Mouse (Mus musculus): Measurements from ENCODE around the gene Cd3eap.

Gene Cd3eap

DNA sequence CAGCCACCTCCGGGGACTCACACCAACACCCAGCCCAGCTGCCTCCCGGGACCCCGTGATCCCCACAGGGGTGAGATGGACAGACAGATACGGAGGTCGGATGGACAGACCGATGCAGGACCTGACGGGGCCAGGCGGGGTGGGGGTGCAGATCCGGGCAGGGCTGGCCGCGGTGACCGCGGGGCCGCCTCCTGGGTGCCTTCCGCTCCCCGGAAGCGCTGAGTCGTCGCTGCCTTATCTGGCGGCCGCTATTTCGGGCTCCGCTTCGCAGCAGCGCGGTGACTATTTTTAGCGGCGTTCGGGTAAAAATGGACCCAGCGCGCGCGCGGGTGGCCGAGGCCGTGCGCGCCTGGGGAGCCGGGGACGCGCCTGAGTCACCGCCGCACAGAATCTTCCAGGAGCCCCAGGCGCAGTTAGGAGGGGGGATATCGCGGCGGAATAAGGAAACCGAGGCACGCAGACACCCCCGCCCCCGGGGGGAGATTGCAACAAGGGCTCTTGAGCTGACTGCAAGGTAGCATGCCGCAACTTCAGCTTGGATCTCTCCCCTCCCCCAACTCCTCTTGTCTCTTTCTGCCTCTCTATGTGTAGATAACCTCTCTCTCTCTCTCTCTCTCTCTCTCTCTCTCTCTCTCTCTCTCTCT lies 26.5 kb downstream of the Cd3eap start:
- peak; percentile 19 to 31 for DNase-seq (ENCODE audit: low spot score in 2 of 2)

DNA sequence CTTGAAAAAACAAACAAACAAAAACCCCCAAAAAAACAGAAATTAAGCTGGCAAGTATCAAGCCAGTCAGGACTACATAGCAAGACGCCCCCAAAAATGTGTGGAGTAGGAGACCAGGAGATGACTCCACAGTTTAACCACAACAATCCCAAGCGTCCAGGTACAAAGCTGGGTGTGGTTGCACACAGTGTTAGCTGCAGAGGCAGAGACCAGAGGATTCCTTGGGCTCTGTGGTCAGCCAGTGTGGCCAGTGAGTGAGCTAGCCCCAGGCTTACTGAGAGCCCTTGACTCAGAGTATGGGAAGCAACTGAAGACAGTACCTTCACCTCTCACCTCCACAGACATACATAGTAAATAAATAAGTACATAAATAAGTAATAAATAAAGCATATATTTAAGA lies 27.4 kb downstream of the Cd3eap start:
- DNase-seq (ENCODE audit: low spot score in 2 of 2) = no peak

DNA sequence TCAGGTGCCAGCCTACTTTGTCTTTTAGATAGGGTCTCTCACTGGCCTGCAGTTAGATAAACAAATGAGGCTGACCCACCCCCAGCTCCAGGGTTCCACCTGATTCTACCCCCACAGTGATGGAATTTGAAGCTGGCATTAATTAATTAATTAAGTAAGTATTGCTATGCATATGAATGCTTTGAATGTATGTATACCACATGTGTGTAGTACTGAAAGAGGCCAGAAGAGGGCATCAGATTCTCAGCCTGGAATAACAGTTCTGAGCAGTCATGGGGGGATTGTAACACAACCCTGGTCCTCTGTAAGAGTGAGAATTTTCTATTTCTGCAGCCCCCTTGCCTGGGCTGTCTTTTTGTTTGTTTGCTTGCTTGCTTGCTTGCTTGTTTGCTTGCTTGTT lies 30.9 kb downstream of the Cd3eap start:
- DNase-seq (ENCODE audit: low spot score in 2 of 2) = no peak

DNA sequence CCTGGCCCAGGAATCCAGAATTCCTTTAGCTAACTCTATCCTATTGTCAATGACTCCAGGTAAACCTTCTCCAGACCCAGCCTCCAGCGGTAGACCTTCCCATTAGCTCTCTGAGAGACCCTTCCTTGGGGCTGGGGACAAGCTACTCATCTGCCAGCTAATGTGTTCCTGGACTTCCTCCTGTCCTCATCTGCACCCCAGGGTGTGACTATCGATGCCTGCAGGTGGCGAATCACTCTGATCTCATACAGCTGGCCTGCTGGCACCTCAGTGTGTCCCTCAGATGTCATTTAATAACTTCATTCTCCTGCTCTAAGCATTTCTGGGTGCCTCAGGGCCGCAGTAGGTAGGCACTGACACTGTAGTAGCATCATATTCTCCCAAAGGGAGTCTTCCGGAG lies 31.5 kb downstream of the Cd3eap start:
- no peak for DNase-seq (ENCODE audit: low spot score in 2 of 2)

DNA sequence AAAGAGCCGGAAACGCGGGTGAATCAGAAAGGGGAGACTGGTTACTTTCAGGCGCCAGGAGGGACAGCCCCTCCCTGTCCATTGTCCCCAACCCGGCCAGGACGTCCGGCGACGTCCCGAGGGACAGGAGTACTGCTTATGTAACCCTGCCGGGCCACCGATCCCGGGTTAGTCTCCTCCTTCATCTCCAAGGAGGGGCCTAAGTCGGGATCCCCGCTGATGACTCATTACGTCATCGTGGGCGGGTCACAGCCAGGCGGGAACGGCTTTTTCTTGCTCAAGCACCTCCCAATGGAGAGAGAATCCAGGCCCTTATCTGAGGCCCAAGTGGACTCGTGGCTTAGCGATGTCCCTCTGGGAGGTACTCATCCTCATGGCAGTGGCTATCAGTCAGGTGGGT lies 32.2 kb downstream of the Cd3eap start:
- DNase-seq (ENCODE audit: low spot score in 2 of 2) = no peak

DNA sequence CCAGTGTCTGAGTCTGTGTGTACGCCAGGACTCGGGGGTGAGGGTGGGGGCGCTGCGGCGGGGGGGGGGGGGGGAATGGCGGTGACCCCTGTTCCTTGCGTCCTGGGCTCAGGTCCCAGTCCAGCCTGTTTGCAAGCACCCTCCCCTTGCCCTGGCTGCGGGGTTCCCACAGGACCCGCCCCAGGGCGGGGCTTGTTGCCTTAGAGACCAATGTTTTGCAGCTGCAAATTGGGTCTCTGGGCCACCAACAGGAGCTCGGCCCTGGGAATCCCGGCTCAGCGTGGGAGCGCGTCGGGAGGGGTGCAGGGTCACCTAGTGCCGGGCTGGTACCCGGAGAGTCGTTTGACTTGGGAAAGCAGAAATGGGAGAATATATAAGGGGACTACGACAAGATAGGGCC lies 32.9 kb downstream of the Cd3eap start:
- DNase-seq (ENCODE audit: low spot score in 2 of 2) = peak in 1 of 2 experiments; percentile 42

DNA sequence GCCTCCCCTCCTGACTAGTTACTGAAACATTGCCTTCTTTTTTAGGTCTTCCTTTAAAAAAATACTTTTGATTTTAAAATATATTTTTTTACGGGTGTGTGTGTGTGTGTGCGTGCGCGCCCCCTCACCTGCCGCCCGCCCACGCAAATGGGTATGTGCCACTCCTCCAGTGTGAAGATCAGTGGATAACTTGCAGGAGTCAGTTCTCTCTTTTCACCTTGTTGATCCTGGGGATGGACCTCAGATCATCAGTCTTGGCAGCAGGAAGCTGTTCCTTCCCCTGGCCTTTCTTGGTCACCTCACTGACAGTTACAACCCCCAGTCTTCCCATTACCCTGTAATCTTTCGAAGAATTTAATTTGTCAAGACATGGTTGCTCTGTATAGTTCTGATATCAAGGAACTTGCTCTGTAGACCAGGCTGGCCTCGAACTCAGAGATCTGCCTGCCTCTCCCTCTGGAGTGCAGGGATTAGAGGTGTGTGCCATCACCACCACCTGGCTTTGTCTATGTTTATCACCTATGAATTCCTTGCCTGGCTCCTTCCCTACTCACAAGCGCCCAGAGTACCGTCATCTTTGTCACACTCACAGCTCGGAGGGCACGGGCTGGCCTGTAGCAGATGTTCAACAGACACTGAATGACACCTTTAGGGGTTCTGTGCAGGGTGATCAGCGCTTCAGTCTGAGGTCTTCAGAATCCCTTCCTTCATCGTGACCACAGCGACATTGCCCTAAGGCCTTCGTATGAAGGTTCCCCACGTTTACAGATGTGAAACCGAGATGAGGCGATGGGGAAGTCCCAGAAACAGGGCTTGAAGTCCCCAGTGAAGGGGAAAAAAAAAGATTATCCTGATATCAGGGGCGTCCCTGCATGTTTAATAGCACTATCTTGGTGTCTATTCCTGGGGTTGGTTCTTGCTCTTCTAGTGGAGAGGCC lies 33.8 kb downstream of the Cd3eap start:
- DNase-seq (ENCODE audit: low spot score in 2 of 2) = no peak

DNA sequence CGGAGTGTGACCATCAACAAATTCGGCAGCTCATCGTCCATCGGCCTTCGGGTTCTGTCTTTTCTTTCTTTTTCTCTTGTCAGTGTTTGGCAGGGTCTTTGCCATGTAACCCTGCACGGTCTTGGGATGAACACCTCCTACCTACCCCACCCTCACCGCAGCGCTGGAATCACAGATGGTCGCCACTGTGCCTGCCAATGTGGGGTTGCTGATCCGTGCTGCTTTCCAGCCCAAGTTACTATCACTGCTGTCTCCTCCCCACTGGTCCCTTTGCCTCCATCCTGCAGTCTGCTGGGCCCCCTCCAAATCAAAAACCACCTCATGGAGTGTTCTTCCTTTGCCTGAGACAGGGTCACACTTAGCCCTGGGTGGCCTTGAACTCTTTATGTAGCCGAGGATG lies 35.1 kb downstream of the Cd3eap start:
- DNase-seq (ENCODE audit: low spot score in 2 of 2) = no peak

DNA sequence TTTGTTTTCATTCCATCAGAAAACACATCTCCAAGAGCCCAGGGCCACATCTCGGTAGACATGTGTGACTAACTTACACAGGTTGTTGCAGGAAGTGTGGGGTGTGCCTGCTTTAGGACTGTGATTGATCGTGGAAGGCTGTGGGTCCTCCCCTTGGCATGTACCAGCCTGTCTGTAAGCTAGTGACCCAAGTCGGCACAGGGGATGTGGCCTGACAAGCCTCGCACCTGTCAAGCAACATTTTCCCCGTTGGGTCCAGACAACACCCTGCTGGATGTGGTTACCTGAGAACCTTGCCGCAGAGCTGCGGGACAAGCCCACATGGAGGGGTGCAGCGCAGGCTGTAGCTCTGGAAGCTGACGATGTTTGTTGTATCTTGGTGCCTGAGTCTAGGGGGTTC lies 36.8 kb downstream of the Cd3eap start:
- no peak for DNase-seq (ENCODE audit: low spot score in 2 of 2)

DNA sequence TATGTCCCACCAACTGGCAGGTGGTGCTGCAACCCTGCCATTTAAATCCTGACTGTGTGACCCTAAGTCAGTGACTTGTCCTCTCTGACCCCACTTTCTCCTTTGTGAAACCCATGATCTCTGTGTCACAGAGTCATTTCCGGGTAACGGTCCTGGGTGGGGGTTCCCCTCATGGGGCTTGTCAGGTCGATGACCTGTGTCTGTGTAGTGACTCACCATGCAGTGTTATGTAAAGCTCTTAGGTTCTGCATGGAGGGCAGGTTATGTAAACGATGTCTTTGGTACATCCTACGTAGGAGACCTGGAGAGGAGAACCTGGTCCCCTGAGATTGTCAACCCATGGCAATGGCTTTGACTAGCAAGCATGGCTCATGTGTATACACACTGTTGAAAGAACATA lies 37.8 kb downstream of the Cd3eap start:
- DNase-seq (ENCODE audit: low spot score in 2 of 2) = no peak

DNA sequence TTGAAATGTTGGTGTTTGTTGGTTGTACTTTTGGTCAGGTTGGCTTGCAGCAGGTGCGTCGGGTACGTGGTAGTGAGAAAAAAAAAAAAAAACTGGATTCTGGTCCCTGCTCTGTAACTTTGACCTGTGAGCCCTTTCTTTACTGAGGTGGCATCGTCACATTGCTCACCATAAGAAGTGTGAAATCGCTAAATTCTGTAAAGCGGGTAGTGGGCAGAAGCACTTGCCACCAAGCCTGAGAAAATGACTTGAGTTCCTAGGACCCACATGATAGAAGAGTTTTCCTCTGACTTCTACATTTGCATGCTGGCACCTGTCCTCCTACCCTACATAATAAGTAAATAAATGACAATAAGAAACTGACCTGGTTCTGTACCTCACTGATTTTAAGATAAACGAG lies 38.6 kb downstream of the Cd3eap start:
- DNase-seq (ENCODE audit: low spot score in 2 of 2) = no peak

DNA sequence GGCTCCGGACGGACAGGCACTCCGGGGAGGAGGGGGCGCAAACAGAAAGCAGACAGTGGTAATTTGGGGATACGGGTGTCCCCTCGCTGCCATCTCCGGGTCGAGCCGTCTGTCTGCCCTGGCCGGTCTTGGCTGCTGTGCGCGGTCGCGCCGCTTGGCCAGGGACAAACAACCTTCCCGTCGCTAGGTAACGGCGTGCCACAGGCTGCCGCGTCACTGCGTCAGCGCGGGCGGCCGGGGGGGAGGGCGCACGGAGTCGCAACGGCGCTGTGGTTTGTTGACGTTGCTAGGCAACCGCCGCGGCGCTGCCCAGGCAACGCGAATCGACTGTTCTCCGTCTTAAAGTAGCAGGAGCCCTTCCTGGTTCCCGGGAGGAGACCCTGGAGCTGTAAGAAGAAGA lies 39.4 kb downstream of the Cd3eap start:
- DNase-seq (ENCODE audit: low spot score in 2 of 2) = peak; percentile 82 to 86

DNA sequence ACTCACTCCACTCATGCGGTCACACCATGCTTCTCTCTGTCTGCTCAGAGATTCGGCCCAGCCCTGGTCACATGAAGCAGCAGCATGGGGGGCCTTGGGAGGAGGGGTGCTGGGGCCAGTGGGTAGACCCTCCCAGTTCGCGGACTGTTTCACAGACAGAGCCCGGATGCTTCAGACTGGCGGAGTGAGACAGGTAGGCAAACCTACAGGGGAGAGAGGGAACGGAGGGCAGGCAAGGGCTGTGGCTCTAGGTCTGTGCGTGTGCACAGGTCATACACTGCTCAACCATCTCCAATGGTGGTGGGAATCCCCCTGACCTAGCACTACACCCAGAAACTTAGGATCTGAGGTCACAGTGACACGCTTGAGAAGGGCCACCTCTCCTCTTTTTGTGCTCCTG lies 39.8 kb downstream of the Cd3eap start:
- DNase-seq (ENCODE audit: low spot score in 2 of 2) = no peak

DNA sequence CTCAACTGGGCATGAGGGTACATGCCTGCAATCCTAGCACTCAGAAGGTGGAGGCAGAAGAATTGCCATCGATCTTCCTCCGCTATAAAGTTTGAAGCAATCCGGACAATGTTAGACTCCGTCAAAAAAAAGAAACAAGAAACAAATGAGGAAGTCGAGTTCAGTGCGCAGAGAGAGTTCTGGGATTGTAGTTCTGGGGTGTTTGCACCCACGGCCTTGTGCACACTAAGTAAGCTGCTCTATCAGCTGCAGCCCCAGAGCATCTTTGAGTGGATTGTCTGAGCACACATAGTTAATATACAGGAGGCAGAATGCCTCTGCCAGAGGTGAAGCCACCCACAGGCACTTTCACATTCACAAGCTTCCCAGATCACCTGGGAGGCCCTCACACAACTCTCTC lies 40.6 kb downstream of the Cd3eap start:
- DNase-seq (ENCODE audit: low spot score in 2 of 2) = no peak

DNA sequence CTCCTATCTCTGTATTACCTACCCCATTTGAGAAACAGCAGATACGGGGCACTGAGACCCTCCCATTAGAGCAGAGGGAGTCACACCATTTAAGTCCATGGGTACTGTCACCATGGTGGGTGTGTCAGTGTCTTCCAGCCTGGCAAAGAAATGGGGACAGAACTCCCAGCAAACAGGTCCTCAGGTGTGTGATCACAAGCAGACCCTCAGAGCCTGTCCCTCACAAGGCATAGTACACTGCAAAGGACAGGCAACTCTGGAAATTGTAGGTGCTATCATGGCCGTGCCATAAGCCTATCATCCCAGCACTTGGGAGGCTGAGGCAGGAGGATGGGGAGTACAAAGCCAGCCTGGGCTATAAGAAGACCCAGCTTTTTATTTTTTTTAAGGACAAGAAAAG lies 41.1 kb downstream of the Cd3eap start:
- no peak for DNase-seq (ENCODE audit: low spot score in 2 of 2)

DNA sequence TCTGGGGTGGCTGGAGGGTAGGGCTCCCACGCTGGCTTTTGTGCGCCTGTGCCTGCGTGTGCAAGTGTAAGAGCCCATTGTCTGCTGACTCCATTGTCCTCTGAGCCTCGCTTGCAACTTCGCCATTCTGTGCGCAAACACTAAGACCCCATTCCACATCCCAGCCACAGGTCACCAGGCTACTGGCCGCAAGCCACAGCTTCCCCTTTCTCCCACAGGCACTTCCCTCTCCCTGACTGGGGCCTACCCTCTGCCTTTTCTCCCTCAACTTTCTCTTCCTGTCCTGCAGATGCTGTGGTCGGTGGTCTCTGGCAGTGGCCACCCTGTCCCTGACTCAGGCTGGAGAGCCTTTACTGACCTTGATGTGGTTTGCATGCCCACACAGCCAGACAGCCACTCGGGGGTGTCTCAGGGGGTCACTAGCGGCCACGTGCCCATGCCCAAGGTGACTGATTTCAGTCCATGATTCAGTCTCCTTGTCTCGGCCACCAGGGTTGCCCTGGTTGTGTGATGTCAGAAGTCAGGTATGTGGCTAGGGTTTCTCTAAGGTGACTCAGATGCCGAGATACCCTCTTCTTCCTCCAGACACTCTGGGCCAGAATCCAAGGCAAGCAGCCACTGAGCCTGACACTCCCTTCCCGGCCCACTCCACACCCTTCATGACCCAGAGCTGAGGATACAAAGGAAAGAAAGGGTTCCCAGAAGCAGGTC lies 42.7 kb downstream of the Cd3eap start:
- DNase-seq (ENCODE audit: low spot score in 2 of 2) = no peak

DNA sequence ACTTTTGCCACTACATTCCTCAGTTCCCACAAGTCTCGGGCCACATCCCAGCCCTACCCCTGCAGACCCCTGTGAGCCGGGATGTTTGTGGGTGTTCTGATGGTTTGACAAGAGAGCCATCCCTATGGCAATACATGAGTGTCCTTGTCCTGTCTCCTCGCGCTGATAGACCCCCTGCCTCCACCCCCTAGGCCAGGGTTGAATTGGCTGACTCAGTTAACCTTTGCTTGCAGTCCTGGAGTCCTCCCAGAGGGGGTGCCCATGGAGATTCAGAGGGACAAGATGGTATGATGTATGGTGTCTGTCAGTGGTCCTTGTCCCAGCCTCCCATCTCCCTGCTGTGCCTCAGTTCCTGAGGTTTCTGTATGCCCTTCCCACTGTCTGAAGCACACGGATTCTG lies 45.2 kb downstream of the Cd3eap start:
- DNase-seq (ENCODE audit: low spot score in 2 of 2) = no peak

DNA sequence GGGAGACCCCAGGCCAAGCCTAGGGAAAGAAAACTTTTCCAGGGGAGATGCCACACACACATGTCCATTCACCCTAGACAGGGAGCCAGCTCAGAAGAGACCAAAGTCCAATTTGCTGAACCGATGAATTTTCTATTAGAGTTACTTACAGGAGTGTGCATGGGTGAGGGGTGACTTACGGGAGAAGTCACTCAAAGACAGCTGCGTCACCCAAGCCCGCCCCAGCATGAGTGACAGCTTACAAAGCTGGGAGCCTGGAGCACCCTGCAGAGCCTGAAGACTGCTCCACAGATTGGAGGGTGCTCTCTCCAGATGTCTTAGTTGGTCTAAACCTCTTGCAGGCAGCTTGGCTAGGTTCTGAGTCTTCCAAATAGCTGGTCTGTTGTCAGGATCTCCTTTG lies 47.3 kb downstream of the Cd3eap start:
- DNase-seq (ENCODE audit: low spot score in 2 of 2) = no peak

DNA sequence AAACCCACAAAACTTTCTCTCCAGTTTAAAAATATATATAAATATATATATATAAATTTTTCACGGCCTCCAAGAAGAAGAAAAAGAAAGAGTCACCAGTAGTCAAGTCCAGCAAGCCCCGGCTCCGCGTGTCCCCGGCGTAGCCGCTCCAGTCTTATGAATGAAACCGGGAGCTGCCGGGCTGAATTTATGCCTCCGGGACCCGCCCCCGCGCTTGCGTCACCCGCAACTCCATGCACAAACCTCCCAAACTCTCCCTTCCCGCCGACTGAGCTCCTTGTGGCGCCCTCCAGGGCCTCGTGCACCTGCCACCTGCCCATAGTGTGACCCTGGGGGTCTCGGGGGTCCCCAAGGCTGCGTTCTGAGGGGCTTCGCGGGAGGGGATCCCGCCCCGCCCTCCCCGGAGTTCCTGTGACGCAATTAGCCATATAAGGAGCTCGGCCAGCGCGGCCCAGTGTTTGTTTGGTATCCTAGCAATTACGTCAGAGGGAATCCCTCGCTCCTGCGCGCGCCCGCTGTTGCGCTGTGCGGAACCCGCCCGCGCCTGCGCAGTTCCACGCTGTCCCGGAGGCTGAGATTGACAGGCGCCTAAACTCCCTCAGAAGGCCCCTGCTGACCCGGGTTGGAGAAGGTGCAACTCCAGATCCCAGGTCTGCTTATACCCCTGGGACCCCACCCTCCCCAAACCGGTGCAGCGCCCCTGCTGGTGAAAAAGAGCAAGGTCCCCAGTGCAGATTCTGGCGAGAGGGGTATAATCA lies 49.2 kb downstream of the Cd3eap start, which contains the start of gene Fosb:
TSS of gene Fosb (minus strand) at position 168 of the 758 bp plus-strand sequence.
- DNase-seq (ENCODE audit: low spot score in 2 of 2) = peak; percentile 91 to 95

DNA sequence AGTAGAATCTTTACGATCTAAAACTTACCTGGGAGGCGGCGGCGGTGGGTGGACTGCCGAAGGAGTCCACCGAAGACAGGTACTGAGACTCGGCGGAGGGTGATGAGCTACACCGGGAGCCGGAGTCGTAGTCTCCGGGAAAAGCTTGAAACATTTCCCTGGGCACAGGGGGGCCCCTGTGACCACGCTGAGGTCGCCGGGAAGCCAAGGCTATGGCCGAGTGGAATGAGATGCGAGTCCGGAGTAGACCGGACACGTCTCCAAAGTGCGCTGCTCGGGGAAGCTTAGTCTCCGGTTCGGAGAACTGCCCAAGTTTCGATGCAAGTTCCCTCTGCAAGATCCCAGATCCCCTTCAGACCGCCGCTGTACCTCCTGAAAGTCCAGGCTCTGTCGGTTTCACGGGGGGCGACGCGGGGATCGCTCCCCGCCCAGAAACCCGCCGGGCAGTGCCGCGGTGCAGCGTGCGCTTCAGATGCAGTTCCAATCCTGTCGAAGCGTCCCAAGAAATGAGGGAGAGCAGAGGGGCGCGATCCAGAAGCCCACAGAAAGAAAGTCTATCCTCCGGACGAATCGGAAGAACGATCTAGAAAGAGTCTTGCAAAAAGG lies 49.9 kb downstream of the Cd3eap start:
- DNase-seq (ENCODE audit: low spot score in 2 of 2) = no peak
